Mouse (Mus musculus) forebrain, embryonic 16.5 days (tissue): ENCODE results near the gene Ttc28. TPM values are rescaled to one million over a fixed set of nuclear protein-coding genes. Genes with fewer than 3 reads are reported as not detected.

ENCODE experiments used
- ATAC-seq: fragments of 200-750 bp; cut with Nextera tagmentation; 2 replicates; pipeline ENCODE4 v1.8.0; 2017; ENCODE audit warnings: mild to moderate bottlenecking, moderate library complexity
- H3K27ac ChIP-seq: fragments of 300-500 bp; sonication (generic); 2 replicates; pipeline ENCODE4 v1.5.1; 2014; ENCODE audit warnings: low read length, control low read depth
- H3K27me3 ChIP-seq: fragments of 300-500 bp; sonication (generic); replicated peaks from 2 replicates; pipeline ENCODE4 v1.6.1; 2014; ENCODE audit warnings: low read length; ENCODE audit not compliant: control insufficient read depth, insufficient read depth
- H3K36me3 ChIP-seq: fragments of 300-500 bp; sonication (generic); 2 replicates; pipeline ENCODE4 v1.6.1; 2014; ENCODE audit not compliant: control insufficient read depth, insufficient read depth
- H3K4me1 ChIP-seq: fragments of 300-500 bp; sonication (generic); replicated peaks from 2 replicates; pipeline ENCODE4 v1.6.1; 2014; ENCODE audit warnings: low read length; ENCODE audit not compliant: control insufficient read depth, insufficient read depth
- H3K4me2 ChIP-seq: fragments of 300-500 bp; sonication (generic); 2 replicates; pipeline ENCODE4 v1.6.1; 2014; ENCODE audit warnings: mild to moderate bottlenecking, low read length, control low read depth
- H3K4me3 ChIP-seq: fragments of 300-500 bp; sonication (generic); replicated peaks from 2 replicates; pipeline ENCODE4 v1.5.1; 2014; ENCODE audit warnings: mild to moderate bottlenecking, low read length, control low read depth
- H3K9ac ChIP-seq: fragments of 300-500 bp; sonication (generic); replicated peaks from 2 replicates; pipeline ENCODE4 v1.6.1; 2014; ENCODE audit warnings: low read depth, low read length, control low read depth
- H3K9me3 ChIP-seq: fragments of 300-500 bp; sonication (generic); 2 replicates; pipeline ENCODE4 v1.6.1; 2016; ENCODE audit warnings: low read length; ENCODE audit not compliant: control insufficient read depth
- WGBS: fragments of 180-500 bp; shearing (Covaris S2); extraction: QIAGEN DNeasy Blood & Tissue Kit; methylation state at CpG from one replicate; pipeline ENCODE4 v1.1.7; 2014; 5-methylcytosine and 5-hydroxymethylcytosine counted together
- polyA plus RNA-seq: library from polyadenylated mRNA; unstranded; fragments of >200 nt; fragmentation: Nextera tagmentation; extraction: Ambion mirVana; gene quantifications from 2 replicates; pipeline ENCODE4 v1.2.1, GENCODE M21; 2015

The Ttc28 gene
- polyA plus RNA-seq, 1 experiment from 2014 or later = 40.5 TPM

DNA sequence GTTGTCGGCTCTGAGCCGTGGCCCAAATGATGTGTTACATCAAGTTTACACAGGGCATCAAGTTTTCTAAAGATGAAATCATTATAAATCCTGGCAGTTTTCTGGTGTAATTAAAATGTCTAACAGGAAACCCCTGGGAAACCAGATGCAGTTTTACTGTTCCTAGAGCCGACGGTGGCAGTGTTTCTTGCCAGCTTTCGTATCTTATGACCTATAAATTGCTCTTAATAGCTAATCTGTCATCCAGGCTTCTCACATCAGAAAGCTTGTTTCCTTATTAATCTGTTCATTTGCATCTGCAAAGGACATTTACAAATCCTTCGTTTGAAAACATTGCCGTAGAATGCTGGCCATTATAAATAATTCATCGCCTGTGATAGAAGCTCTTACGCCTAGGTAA is 296.2 kb downstream of the Ttc28 start:
- Histone ChIP-seq H3K4me2 (0 out of 2 replicates have a peak overlapping the region, but pooled peaks have one; percentile 5), H3K4me3 (no peak overlapping the region), H3K4me1 (peaks cover 51% of the 10 kb centered on the region), H3K9ac (no peak overlapping the region), H3K27me3 (no peaks in the 10 kb centered on the region), H3K9me3 (no peaks in the 10 kb centered on the region), H3K36me3 (no peaks in the 10 kb centered on the region), H3K27ac (no peak overlapping the region)
- no peak for ATAC-seq
- WGBS = 17% methylated on average over 9 of the region's 9 CpGs

DNA sequence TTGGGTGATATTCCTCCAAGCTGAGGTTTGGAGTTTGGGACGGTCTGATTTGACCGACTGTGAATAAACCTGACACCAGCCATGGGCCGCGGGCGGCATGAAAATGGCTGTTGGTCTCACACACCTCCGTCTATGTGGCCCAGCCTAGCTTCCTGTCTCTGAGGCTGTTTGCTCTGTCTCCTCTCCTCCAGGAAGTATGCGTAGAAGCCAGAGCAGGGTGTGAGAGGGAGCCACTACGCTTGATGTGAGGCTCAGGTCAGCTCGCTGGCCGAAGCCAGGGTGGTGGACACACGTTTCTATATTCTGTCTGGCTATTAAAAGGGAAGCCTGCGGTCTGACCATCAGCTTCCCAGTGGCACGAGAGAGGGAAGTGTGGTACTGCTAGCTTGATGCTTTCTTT is 296.8 kb downstream of the Ttc28 start:
- H3K36me3 ChIP-seq = no peaks in the 10 kb centered on the region
- no peak for ATAC-seq
- H3K4me3 ChIP-seq = no peak overlapping the region
- H3K4me1 ChIP-seq = peaks cover 57% of the 10 kb centered on the region
- no peak overlapping the region for H3K4me2 ChIP-seq
- H3K27ac ChIP-seq = no peak overlapping the region
- no peaks in the 10 kb centered on the region for H3K27me3 ChIP-seq
- 80% methylated on average over 13 of the region's 13 CpGs for WGBS
- no peak overlapping the region for H3K9ac ChIP-seq
- H3K9me3 ChIP-seq = no peaks in the 10 kb centered on the region

DNA sequence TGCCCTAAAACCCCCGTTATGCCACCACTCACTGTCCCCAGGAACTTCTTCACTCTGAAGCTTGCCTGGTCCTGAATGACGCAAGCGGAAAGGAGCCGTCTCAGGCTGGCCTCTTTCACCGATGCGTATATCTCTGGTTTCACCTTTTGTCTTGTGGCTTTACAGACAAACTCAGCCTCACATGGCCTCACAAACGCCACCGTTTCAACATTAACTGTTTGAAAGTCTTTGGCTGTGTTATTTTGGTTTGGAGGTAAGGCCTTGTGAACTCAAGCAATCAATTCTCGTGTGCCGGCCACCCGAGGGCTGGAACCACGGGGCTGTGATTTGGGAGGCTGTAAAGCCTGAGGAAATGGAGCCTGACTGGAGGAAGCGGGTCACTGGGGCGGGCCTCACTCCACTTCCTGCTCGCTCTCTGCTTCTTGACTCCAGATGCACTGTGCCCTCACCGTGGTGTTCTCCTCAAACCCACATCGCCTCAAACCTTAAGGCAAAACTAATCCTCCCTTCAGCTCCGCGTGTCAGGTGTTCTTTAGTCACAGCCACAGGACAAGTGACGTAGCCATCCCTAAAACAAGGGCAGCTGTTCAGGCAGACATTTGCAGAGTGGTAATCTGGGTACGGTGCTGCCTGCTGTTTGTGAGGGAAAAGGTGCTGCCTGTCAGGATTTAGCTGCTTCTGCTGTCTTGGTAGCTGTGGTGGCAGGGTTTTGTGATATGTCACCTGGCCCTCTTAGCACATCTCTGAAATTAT is 298.9 kb downstream of the Ttc28 start:
- 73% methylated on average over 21 of the region's 21 CpGs for WGBS

DNA sequence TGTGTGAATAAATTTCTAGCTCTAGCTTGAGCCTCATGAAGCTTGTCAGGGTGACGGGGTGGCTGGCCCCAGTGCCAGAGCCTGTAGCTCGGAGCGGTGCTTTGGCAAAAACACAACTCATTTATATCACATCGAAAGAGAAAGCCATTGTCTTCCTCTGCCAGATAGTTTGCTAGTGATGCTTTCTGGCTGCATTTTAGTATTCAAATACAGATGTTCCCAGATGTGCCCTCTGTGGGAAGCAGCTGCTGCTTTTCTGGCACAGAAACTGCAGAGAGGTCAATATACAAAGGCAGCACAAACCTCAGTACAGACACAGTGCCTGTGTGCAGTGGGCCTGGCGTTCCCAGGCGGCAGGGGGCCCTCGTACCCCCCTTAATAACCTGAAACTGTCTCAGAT is 300.0 kb downstream of the Ttc28 start:
- no peaks in the 10 kb centered on the region for H3K27me3 ChIP-seq
- H3K4me2 ChIP-seq = peak overlapping the region; percentile 4; the same call in 1 of the 2 replicates
- H3K4me1 ChIP-seq = peaks cover 60% of the 10 kb centered on the region
- ATAC-seq = no peak
- peak overlapping the region; percentile 73 for H3K27ac ChIP-seq
- 26% methylated on average over 7 of the region's 7 CpGs for WGBS
- no peaks in the 10 kb centered on the region for H3K36me3 ChIP-seq
- no peak overlapping the region for H3K4me3 ChIP-seq
- peak overlapping the region; percentile 30; the same call in 1 of the 2 replicates for H3K9ac ChIP-seq
- no peaks in the 10 kb centered on the region for H3K9me3 ChIP-seq

More for the DNA sequence above, 298.9 kb downstream of the Ttc28 start:
- no peak for ATAC-seq
- Histone ChIP-seq H3K9ac (no peak overlapping the region), H3K4me1 (peaks cover 60% of the 10 kb centered on the region), H3K9me3 (no peaks in the 10 kb centered on the region), H3K27me3 (no peaks in the 10 kb centered on the region), H3K36me3 (no peaks in the 10 kb centered on the region), H3K27ac (no peak overlapping the region), H3K4me2 (no peak overlapping the region), H3K4me3 (no peak overlapping the region)

DNA sequence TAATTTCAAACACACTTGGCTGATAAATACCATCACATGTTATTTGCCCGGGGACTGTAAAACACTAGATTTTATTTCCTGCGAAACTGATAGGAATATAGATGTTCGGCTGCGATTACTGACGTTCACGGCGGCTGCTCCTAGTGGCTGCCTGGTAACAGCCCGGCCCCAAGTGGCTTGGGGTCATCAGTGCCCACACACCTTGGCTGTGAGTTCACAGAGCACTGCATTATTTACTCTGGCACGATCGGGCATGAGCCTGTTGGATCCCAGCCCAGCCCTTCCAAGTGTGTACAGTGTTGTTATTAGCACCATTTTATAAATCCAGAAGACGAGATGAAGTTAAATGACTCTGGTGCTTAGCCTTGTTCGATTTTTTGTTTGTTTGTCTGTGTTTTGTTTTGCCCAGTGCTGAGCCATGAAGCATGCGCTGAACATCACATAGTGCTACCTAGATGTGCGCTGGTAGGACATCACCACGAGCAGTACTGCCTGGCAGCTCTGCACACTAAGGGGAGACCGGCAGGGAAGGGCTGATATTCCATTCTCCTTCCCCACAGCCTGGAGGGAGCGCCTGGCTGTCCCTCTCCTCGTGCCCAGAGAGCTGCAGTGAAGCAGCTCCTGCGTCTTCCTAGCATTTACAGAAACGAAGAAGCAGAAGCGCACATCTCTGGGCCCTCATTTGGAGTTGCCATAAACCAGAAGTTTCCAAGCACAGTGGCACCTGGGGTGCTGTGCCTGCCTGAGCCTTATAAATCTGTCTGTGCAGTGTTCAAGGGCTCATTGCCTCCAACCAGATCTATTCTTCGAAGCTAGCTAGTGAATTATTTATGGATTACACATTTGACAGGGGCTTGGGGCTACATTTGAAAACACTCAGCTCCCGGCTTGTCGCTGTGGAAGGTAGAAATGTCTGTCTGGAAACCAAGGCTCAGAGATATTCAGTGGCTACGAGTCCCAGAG is 300.8 kb downstream of the Ttc28 start:
- Histone ChIP-seq H3K4me1 (peaks cover 53% of the 10 kb centered on the region), H3K36me3 (no peaks in the 10 kb centered on the region), H3K9me3 (no peaks in the 10 kb centered on the region), H3K4me3 (no peak overlapping the region), H3K27ac (peak overlapping the region; percentile 73), H3K27me3 (no peaks in the 10 kb centered on the region), H3K9ac (peak overlapping the region; percentile 40), H3K4me2 (peak overlapping the region; percentile 17; the same call in 1 of the 2 replicates)
- 37% methylated on average over 25 of the region's 25 CpGs for WGBS
- ATAC-seq = peak; percentile 11; the same call in 1 of the 2 replicates

DNA sequence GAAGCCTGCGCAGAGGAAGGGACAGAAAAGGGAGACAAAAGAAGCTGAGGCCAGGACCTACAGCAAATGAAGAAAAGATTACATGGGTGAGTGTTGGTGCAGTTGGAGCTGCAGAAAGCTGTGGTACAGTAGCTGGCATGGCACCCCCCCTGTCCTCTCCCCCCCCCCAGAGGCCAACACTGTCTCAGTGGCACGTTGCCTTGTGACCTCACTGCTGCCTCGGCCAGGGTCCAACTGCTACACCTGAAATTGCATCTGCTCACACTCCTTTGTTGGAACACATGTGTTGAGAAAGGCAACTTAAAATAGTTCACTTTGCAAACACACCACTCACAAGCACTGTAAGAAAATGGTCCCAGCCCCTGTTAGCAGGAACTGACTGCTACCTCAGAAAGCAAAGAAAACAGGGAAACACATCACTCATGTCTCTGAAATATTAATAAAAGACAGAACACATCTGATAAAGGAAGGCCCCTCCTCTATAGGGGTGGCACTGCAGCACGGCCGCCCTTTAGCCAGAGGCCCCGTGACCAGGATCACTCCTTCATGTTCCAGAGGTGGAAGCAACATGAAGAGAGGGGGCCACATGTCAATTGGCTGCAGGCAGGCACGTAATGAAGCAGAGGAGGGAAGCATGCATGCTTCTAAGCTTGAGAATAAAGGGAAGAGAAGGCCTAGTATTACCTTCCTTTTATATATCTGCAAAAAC is 301.8 kb downstream of the Ttc28 start:
- peaks cover 43% of the 10 kb centered on the region for H3K4me1 ChIP-seq
- peak overlapping the region; percentile 54 for H3K27ac ChIP-seq
- H3K27me3 ChIP-seq = no peaks in the 10 kb centered on the region
- H3K9ac ChIP-seq = peak overlapping the region; percentile 40
- 78% methylated on average over 7 of the region's 7 CpGs for WGBS
- H3K4me3 ChIP-seq = no peak overlapping the region
- no peaks in the 10 kb centered on the region for H3K36me3 ChIP-seq
- no peaks in the 10 kb centered on the region for H3K9me3 ChIP-seq
- H3K4me2 ChIP-seq = no peak overlapping the region
- no peak for ATAC-seq

DNA sequence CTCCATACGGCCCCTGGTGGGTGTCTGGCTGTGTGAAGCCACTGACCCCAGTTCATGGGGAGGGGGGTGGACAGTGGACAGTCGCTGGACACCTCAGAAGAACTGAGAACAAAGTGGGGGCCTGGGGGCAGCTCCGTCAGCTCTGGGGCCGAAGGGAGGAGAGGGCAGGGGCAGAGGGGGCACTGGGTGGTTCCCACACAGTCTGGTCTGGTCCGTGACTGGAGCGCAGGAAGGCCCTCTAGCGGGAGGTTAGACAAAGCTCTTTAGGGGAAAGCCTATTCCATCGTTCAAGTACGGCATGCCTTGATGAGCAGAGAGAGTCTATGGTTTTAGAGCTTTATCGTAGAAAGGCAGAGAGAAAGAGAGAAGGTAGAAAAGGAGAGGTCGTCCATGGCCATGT is 307.0 kb downstream of the Ttc28 start:
- Histone ChIP-seq H3K4me2 (no peak overlapping the region), H3K9me3 (no peaks in the 10 kb centered on the region), H3K9ac (no peak overlapping the region), H3K27ac (no peak overlapping the region), H3K4me3 (no peak overlapping the region), H3K4me1 (peaks cover 8% of the 10 kb centered on the region), H3K36me3 (no peaks in the 10 kb centered on the region), H3K27me3 (no peaks in the 10 kb centered on the region)
- no peak for ATAC-seq
- 44% methylated on average over 11 of the region's 11 CpGs for WGBS

DNA sequence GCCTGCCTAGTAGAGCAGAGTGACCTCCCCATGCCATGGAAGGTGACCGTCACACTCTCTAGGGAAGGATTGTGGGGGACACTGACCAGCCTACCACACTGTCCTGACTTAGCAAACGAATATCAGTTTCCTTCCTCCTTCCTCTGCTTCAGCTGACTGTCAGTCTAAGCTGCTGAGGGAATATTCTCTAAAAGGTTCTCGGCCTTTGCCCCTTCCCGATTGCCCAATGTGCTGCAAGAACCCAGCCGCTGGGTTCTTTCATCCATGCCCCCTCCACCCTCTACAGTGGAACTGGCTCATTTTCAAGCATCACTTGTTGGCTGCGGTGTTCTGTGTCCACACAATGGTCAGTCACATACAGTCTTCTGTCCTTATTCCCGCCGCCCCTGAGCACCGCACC is 312.4 kb downstream of the Ttc28 start:
- H3K27me3 ChIP-seq = no peaks in the 10 kb centered on the region
- H3K4me3 ChIP-seq = no peak overlapping the region
- H3K9ac ChIP-seq = no peak overlapping the region
- H3K4me1 ChIP-seq = peaks cover 35% of the 10 kb centered on the region
- no peak overlapping the region for H3K27ac ChIP-seq
- WGBS = 83% methylated on average over 9 of the region's 9 CpGs
- no peaks in the 10 kb centered on the region for H3K36me3 ChIP-seq
- ATAC-seq = no peak
- no peaks in the 10 kb centered on the region for H3K9me3 ChIP-seq
- H3K4me2 ChIP-seq = no peak overlapping the region

DNA sequence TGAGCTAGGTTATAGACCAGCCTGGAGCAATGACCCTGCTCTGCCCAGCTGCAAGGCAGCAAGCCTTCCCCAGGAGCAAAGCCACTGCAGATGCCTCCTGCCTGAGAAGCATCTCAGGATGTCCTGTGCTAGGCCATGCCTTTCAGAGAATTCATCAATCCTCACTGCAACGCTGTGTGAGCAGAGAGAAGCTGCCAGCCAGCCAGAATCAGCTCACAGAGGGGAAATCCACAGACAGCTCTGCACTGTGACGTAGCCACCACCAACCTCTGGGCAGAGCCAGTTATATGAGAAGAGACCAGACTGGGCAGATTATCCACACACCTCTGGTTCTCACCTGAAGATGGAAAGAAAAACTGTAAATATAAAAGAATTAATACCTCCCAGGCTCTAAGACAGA is 315.2 kb downstream of the Ttc28 start:
- ATAC-seq = peak; percentile 26; the same call in 1 of the 2 replicates
- no peaks in the 10 kb centered on the region for H3K27me3 ChIP-seq
- H3K9ac ChIP-seq = 0 out of 2 replicates have a peak overlapping the region, but pooled peaks have one; percentile 16
- no peaks in the 10 kb centered on the region for H3K36me3 ChIP-seq
- H3K4me2 ChIP-seq = no peak overlapping the region
- H3K4me1 ChIP-seq = peaks cover 54% of the 10 kb centered on the region
- peak overlapping the region; percentile 49 for H3K27ac ChIP-seq
- no peak overlapping the region for H3K4me3 ChIP-seq
- H3K9me3 ChIP-seq = no peaks in the 10 kb centered on the region
- WGBS = 34% methylated on average over 2 of the region's 2 CpGs
